Mouse (Mus musculus) skeletal muscle tissue, postnatal 0 days (tissue): ENCODE results near the gene Slc12a8. TPM values are rescaled to one million over a fixed set of nuclear protein-coding genes. Genes with fewer than 3 reads are reported as not detected.

Source experiments
- polyA plus RNA-seq: library from polyadenylated mRNA; unstranded; fragments of >200 nt; fragmentation: Nextera tagmentation; extraction: Ambion mirVana; gene quantifications from 2 replicates; pipeline ENCODE4 v1.2.1, GENCODE M21; 2015

The Slc12a8 gene
- 0.18 and 0.21 TPM in 2 replicates for polyA plus RNA-seq

GRCm38 (mm10) chr16:33516807-33517565 lies at the start of gene Slc12a8:
Slc12a8 (plus strand) TSS chr16:33517328.

GRCm38 (mm10) chr16:33684162-33684702 lies 167.1 kb downstream of the Slc12a8 start, which contains the start of gene Heg1:
Heg1 (plus strand) TSS chr16:33684370.

Other genes with a start within 250 kb of the Slc12a8 start
- 19.6 and 22.6 TPM in 2 replicates for gene Zfp148, start 136.5 kb upstream of the Slc12a8 start, polyA plus RNA-seq
- gene Heg1, start 167.0 kb downstream of the Slc12a8 start, polyA plus RNA-seq = 14.4 and 16.7 TPM in 2 replicates